Mouse (Mus musculus) stomach, postnatal 0 days (tissue): ENCODE data around the gene Bri3. TPM values are rescaled to one million over a fixed set of nuclear protein-coding genes. Genes with fewer than 3 reads are reported as not detected.

Experiments used
- ATAC-seq: fragments of 200-750 bp; cut with Nextera tagmentation; 2 replicates; pipeline ENCODE4 v1.8.0; 2017; ENCODE audit not compliant: low FRiP score, low TSS enrichment
- DNase-seq: peaks from one replicate; pipeline ENCODE4 v3.0.0-alpha.2; 2016; ENCODE audit warnings: low spot score
- H3K27ac ChIP-seq: fragments of 300-500 bp; sonication (generic); replicated peaks from 2 replicates; pipeline ENCODE4 v1.5.1; 2014; ENCODE audit warnings: mild to moderate bottlenecking, control low read depth
- H3K27me3 ChIP-seq: fragments of 300-500 bp; sonication (generic); 2 replicates; pipeline ENCODE4 v1.6.1; 2014; ENCODE audit warnings: low read length; ENCODE audit not compliant: control insufficient read depth, insufficient read depth
- H3K36me3 ChIP-seq: fragments of 300-500 bp; sonication (generic); 2 replicates; pipeline ENCODE4 v1.6.1; 2014; ENCODE audit warnings: low read length, mixed read lengths; ENCODE audit not compliant: control insufficient read depth, insufficient read depth
- H3K4me1 ChIP-seq: fragments of 300-500 bp; sonication (generic); replicated peaks from 2 replicates; pipeline ENCODE4 v1.6.1; 2014; ENCODE audit warnings: antibody characterized with exemption; ENCODE audit not compliant: control insufficient read depth, insufficient read depth
- H3K4me2 ChIP-seq: fragments of 300-500 bp; sonication (generic); replicated peaks from 2 replicates; pipeline ENCODE4 v1.6.1; 2014; ENCODE audit warnings: low read depth, mild to moderate bottlenecking, control low read depth, moderate library complexity
- H3K4me3 ChIP-seq: fragments of 300-500 bp; sonication (generic); 2 replicates; pipeline ENCODE4 v1.5.1; 2014; ENCODE audit warnings: low read depth, low read length, control low read depth
- H3K9ac ChIP-seq: fragments of 300-500 bp; sonication (generic); 2 replicates; pipeline ENCODE4 v1.6.1; 2014; ENCODE audit warnings: mild to moderate bottlenecking, low read length, control low read depth, mixed read lengths
- H3K9me3 ChIP-seq: fragments of 300-500 bp; sonication (generic); 2 replicates; pipeline ENCODE4 v1.6.1; 2016; ENCODE audit warnings: low read length; ENCODE audit not compliant: control insufficient read depth
- CTCF ChIP-seq: IDR thresholded peaks from 2 replicates; pipeline ENCODE4 v1.5.1; 2016; ENCODE audit warnings: antibody characterized with exemption, low read depth, mild to moderate bottlenecking, moderate library complexity
- EP300 ChIP-seq: optimal IDR thresholded peaks from 2 replicates; pipeline ENCODE3; 2016; ENCODE audit warnings: antibody characterized with exemption
- WGBS: fragments of 180-500 bp; shearing (Covaris S2); extraction: QIAGEN DNeasy Blood & Tissue Kit; methylation state at CpG from one replicate; pipeline ENCODE4 v1.1.7; 2014; 5-methylcytosine and 5-hydroxymethylcytosine counted together
- polyA plus RNA-seq: library from polyadenylated mRNA; unstranded; fragments of >200 nt; fragmentation: Nextera tagmentation; extraction: Ambion mirVana; gene quantifications from 2 replicates; pipeline ENCODE4 v1.2.1, GENCODE M21; 2015

Bri3 gene
- polyA plus RNA-seq, 1 experiment from 2014 or later, result 197 TPM

GRCm38 (mm10) chr5:144234714-144235113 lies 9.5 kb upstream of the Bri3 start:
- H3K9me3 ChIP-seq, result no peaks in the 10 kb centered on the region
- H3K27me3 ChIP-seq, result no peaks in the 10 kb centered on the region
- H3K27ac ChIP-seq, result no peak overlapping the region
- H3K4me3 ChIP-seq, result no peak overlapping the region
- no peak overlapping the region for H3K4me2 ChIP-seq
- no peak overlapping the region for H3K9ac ChIP-seq
- no peaks in the 10 kb centered on the region for H3K4me1 ChIP-seq
- 74% methylated on average over 7 of the region's 7 CpGs for WGBS
- ATAC-seq (no peak), DNase-seq (no peak)
- no peaks in the 10 kb centered on the region for H3K36me3 ChIP-seq
- TF ChIP-seq EP300, result no peak
- no peak for TF ChIP-seq CTCF

GRCm38 (mm10) chr5:144238969-144239368 lies 5.3 kb upstream of the Bri3 start:
- Histone ChIP-seq H3K9ac (no peak overlapping the region), H3K36me3 (no peaks in the 10 kb centered on the region), H3K4me2 (no peak overlapping the region), H3K27me3 (no peaks in the 10 kb centered on the region), H3K4me3 (no peak overlapping the region), H3K9me3 (no peaks in the 10 kb centered on the region), H3K4me1 (no peaks in the 10 kb centered on the region), H3K27ac (no peak overlapping the region)
- 74% methylated on average over 1 of the region's 1 CpGs for WGBS
- ATAC-seq (no peak), DNase-seq (no peak)
- TF ChIP-seq CTCF (no peak), EP300 (no peak)

DNA sequence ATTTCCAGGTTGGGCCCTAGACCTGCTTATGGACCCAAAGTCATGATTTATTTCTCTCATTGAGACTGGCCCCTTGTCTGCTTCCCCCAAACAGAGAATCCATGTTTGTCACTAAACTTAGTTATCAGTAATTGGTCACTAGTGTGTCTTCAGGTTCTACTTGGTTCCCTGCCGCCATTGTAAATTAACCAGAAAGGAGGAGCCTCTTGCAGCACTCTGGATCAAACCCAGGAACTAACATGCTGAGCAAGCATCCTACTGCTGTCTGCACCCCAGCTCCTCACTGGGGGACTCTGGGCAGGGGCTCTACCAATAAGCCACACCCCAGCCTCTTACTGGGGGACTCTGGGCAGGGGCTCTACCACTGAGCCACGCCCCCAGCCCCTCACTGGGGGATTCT lies 1.4 kb downstream of the Bri3 start:
- H3K4me1 ChIP-seq, result no peaks in the 10 kb centered on the region
- no peak overlapping the region for H3K4me3 ChIP-seq
- no peak overlapping the region for H3K27ac ChIP-seq
- H3K36me3 ChIP-seq, result no peaks in the 10 kb centered on the region
- DNase-seq (no peak), ATAC-seq (no peak)
- no peaks in the 10 kb centered on the region for H3K27me3 ChIP-seq
- H3K4me2 ChIP-seq, result no peak overlapping the region
- H3K9me3 ChIP-seq, result no peaks in the 10 kb centered on the region
- no peak for TF ChIP-seq EP300
- no peak for TF ChIP-seq CTCF
- no peak overlapping the region for H3K9ac ChIP-seq
- 72% methylated on average over 2 of the region's 2 CpGs for WGBS

DNA sequence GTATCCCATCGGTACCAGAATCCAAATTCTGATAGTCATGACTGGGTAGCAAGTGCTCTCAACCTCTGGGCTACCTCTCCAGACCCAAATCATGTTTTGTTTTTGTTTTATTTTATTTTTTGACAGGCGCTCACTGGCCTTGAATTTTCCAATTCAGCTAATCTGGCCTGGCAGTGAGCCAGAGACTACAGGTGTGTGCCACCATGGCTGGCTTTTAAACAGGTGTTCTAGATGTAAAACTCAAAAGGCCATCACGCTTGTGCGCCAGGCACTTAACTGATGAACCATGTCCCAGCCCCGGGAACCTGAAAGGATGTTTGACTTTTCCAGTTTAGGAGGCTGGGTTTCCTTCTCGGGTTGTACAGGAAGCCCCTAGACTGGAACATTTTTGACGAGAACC lies 2.4 kb downstream of the Bri3 start:
- Histone ChIP-seq H3K4me1 (no peaks in the 10 kb centered on the region), H3K4me3 (no peak overlapping the region), H3K9me3 (no peaks in the 10 kb centered on the region), H3K4me2 (no peak overlapping the region), H3K27me3 (no peaks in the 10 kb centered on the region), H3K36me3 (no peaks in the 10 kb centered on the region), H3K27ac (peak overlapping the region; percentile 83), H3K9ac (no peak overlapping the region)
- 44% methylated on average over 7 of the region's 7 CpGs for WGBS
- no peak for ATAC-seq
- peak; percentile 71 for DNase-seq
- no peak for TF ChIP-seq EP300
- no peak for TF ChIP-seq CTCF

DNA sequence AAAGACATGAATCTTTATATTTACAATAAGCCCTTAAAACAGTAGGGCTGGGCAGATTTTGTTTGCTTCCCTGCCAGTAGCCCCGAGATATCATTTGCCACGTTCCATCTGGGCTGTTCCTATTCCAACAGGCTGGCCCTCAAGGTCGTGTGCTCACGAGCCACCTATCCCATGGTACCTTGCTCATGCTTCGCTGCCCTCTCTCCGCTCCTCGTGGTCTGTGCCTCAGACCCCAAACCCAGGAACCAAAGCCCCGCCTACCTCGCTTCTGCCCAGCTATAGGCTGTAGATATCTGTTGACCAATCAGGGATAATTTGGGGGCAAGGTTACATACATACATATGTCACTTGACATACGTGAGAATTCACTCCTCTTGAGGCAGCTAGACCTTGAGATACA lies 3.1 kb downstream of the Bri3 start:
- DNase-seq (peak; percentile 65), ATAC-seq (peak; percentile 69)
- TF ChIP-seq CTCF, result no peak
- TF ChIP-seq EP300, result no peak
- H3K9ac ChIP-seq, result no peak overlapping the region
- no peaks in the 10 kb centered on the region for H3K36me3 ChIP-seq
- no peaks in the 10 kb centered on the region for H3K4me1 ChIP-seq
- H3K27ac ChIP-seq, result peak overlapping the region; percentile 83
- H3K9me3 ChIP-seq, result no peaks in the 10 kb centered on the region
- WGBS, result 59% methylated on average over 10 of the region's 10 CpGs
- H3K27me3 ChIP-seq, result no peaks in the 10 kb centered on the region
- no peak overlapping the region for H3K4me2 ChIP-seq
- H3K4me3 ChIP-seq, result no peak overlapping the region

- Histone ChIP-seq H3K36me3 (no peaks in the 10 kb centered on the region), H3K27me3 (no peaks in the 10 kb centered on the region), H3K9me3 (no peaks in the 10 kb centered on the region), H3K4me1 (no peaks in the 10 kb centered on the region), H3K4me2 (no peak overlapping the region), H3K4me3 (no peak overlapping the region), H3K9ac (no peak overlapping the region), H3K27ac (peak overlapping the region; percentile 83)
- 29% methylated on average over 10 of the region's 10 CpGs for WGBS
- TF ChIP-seq EP300 (no peak), CTCF (no peak)
- peak; percentile 82 for DNase-seq
- ATAC-seq, result peak; percentile 79
These were observed 3.8 kb downstream of the Bri3 start for GRCm38 (mm10) chr5:144247906-144248585.
